Mouse (Mus musculus): ENCODE results near the gene Zfp12.

Zfp12 gene

GRCm38 (mm10) chr5:143266794-143267193, 31.8 kb downstream of the Zfp12 start:
- DNase-seq (ENCODE audit: low spot score) = no peak

GRCm38 (mm10) chr5:143268985-143269362, 34.0 kb downstream of the Zfp12 start:
- DNase-seq (ENCODE audit: low spot score) = no peak

GRCm38 (mm10) chr5:143269363-143270150, 34.6 kb downstream of the Zfp12 start, which contains the start of gene Zfp316:
TSS of gene Zfp316 (minus strand) at chr5:143270022.
- DNase-seq (ENCODE audit: low spot score) = peak; percentile 69

- no peak for DNase-seq (ENCODE audit: low spot score)
These were observed 35.2 kb downstream of the Zfp12 start for GRCm38 (mm10) chr5:143270151-143270519.

GRCm38 (mm10) chr5:143271642-143272041, 36.7 kb downstream of the Zfp12 start:
- DNase-seq (ENCODE audit: low spot score) = no peak

GRCm38 (mm10) chr5:143272108-143272507, 37.1 kb downstream of the Zfp12 start:
- no peak for DNase-seq (ENCODE audit: low spot score)

- DNase-seq (ENCODE audit: low spot score) = no peak
These were observed 37.8 kb downstream of the Zfp12 start for GRCm38 (mm10) chr5:143272540-143273330.

- no peak for DNase-seq (ENCODE audit: low spot score)
These were observed 40.8 kb downstream of the Zfp12 start for GRCm38 (mm10) chr5:143275761-143276160.

GRCm38 (mm10) chr5:143279247-143279646, 44.3 kb downstream of the Zfp12 start:
- DNase-seq (ENCODE audit: low spot score) = no peak

GRCm38 (mm10) chr5:143284762-143285161, 49.8 kb downstream of the Zfp12 start:
- no peak for DNase-seq (ENCODE audit: low spot score)

GRCm38 (mm10) chr5:143287774-143288328, 52.9 kb downstream of the Zfp12 start:
- DNase-seq (ENCODE audit: low spot score) = no peak

GRCm38 (mm10) chr5:143288378-143288911, 53.5 kb downstream of the Zfp12 start:
- no peak for DNase-seq (ENCODE audit: low spot score)

GRCm38 (mm10) chr5:143289299-143289698, 54.3 kb downstream of the Zfp12 start:
- DNase-seq (ENCODE audit: low spot score) = no peak

GRCm38 (mm10) chr5:143292879-143293278, 57.9 kb downstream of the Zfp12 start:
- DNase-seq (ENCODE audit: low spot score) = no peak

- no peak for DNase-seq (ENCODE audit: low spot score)
These were observed 58.4 kb downstream of the Zfp12 start, which contains the start of gene Zfp853 for GRCm38 (mm10) chr5:143293404-143293803. TSS of gene Zfp853 (minus strand) at chr5:143293623.

- no peak for DNase-seq (ENCODE audit: low spot score)
These were observed 59.9 kb downstream of the Zfp12 start for GRCm38 (mm10) chr5:143294862-143295261.

GRCm38 (mm10) chr5:143295330-143295729, 60.4 kb downstream of the Zfp12 start:
- DNase-seq (ENCODE audit: low spot score) = no peak

GRCm38 (mm10) chr5:143297986-143298385, 63.0 kb downstream of the Zfp12 start:
- DNase-seq (ENCODE audit: low spot score) = no peak

- no peak for DNase-seq (ENCODE audit: low spot score)
These were observed 63.4 kb downstream of the Zfp12 start for GRCm38 (mm10) chr5:143298391-143298790.
